In the genomic region with DNA sequence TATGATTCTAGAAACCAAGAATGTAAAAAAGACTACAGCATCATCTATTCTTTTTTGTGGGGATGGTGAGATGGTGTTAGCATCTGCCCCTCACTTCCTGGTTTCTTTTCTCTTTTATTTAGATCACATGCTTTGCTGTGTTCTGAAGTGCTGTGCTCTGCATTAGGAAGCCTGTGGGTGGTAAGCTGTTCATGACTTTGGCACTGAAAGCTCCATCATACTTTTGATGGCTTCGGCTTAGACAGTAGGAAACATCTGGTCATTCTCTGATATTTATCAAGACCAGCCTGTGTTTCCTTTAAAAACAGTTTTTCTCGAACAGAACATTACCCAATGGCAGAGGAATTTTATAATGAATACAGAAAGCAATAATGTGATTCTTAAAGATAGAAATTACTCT, we compare ENCODE assay signal across 40 mouse cellular contexts. TPM values are rescaled to one million over a fixed set of nuclear protein-coding genes. Genes with fewer than 3 reads are reported as not detected.
"Had no signal": no experiment of that assay in that cellular context is flagged by ENCODE, and none has a peak within 500 bp of the region (broad histone marks: within the 10 kb centered on the region; RNA-seq: fewer than 3 reads in every experiment).

No protein-coding gene starts in this region.

- H3K36me3 ChIP-seq: heart, embryonic 13.5 days; heart, embryonic 15.5 days; hindbrain, embryonic 10.5 days; hindbrain, embryonic 12.5 days; intestine, embryonic 15.5 days; limb, embryonic 12.5 days; liver, embryonic 12.5 days had no signal

- H3K27ac ChIP-seq: heart, adult 2 months; heart, embryonic 13.5 days; heart, embryonic 15.5 days; hindbrain, embryonic 10.5 days; hindbrain, embryonic 12.5 days; hindbrain, embryonic 14.5 days; intestine, embryonic 15.5 days; kidney, postnatal 0 days; limb, embryonic 12.5 days; liver, embryonic 12.5 days had no signal

- H3K4me1 ChIP-seq: heart, embryonic 13.5 days; heart, embryonic 15.5 days; hindbrain, embryonic 10.5 days; hindbrain, embryonic 12.5 days; intestine, embryonic 15.5 days; limb, embryonic 12.5 days; liver, embryonic 12.5 days had no signal

- H3K4me3 ChIP-seq: heart, adult 2 months; heart, embryonic 13.5 days; heart, embryonic 15.5 days; hindbrain, embryonic 10.5 days; hindbrain, embryonic 12.5 days; intestine, embryonic 15.5 days; limb, embryonic 12.5 days; liver, embryonic 12.5 days had no signal

- H3K4me2 ChIP-seq: heart, embryonic 11.5 days; heart, embryonic 13.5 days; heart, embryonic 15.5 days; hindbrain, embryonic 12.5 days; hindbrain, embryonic 14.5 days; intestine, embryonic 15.5 days; limb, embryonic 12.5 days; liver, embryonic 12.5 days had no signal

- ATAC-seq: hindbrain, embryonic 16.5 days; inflammation-experienced regulatory T-cells, adult 6 months; intestine, embryonic 15.5 days; intestine, postnatal 0 days; liver, embryonic 12.5 days had no signal

- H3K27me3 ChIP-seq: heart, embryonic 13.5 days; heart, embryonic 15.5 days; hindbrain, embryonic 12.5 days; intestine, embryonic 15.5 days; limb, embryonic 12.5 days; liver, embryonic 12.5 days had no signal

- DNase-seq: gastrocnemius, postnatal 14 days; gastrocnemius, postnatal 36 days; heart, adult 2 months; heart, postnatal 14 days; heart, postnatal 36 days; kidney, adult 18-20 months; kidney, adult 8-10 months; kidney, postnatal 14 days; kidney, postnatal 36 days; layer of hippocampus, adult 9-11 months; layer of hippocampus, postnatal 36 days; left cerebral cortex, postnatal 4 days had no signal

- H3K9me3 ChIP-seq: heart, embryonic 13.5 days; heart, embryonic 15.5 days; hindbrain, embryonic 10.5 days; hindbrain, embryonic 12.5 days; intestine, embryonic 15.5 days; limb, embryonic 12.5 days; liver, embryonic 12.5 days had no signal

- H3K9ac ChIP-seq: heart, embryonic 13.5 days; heart, embryonic 15.5 days; hindbrain, embryonic 12.5 days; hindbrain, embryonic 14.5 days; intestine, embryonic 15.5 days; limb, embryonic 12.5 days; liver, embryonic 12.5 days had no signal

RNA-seq across cellular contexts. Expression of a gene that starts 22.7 kb away (rescaled TPM):
- polyA plus RNA-seq: inflammation-experienced regulatory T-cells, adult 6 months had no signal

RNA-seq across cellular contexts. Expression of a gene that starts 32.8 kb away (rescaled TPM):
- total RNA-seq: gastrocnemius, adult 18-20 months; gastrocnemius, adult 8-10 months; gastrocnemius, postnatal 14 days; gastrocnemius, postnatal 36 days; heart, adult 2 months; heart, postnatal 14 days; heart, postnatal 36 days; layer of hippocampus, adult 18-20 months; layer of hippocampus, adult 8-10 months; layer of hippocampus, postnatal 14 days; layer of hippocampus, postnatal 36 days; left cerebral cortex, adult 18-20 months; left cerebral cortex, adult 8-10 months; left cerebral cortex, postnatal 10 days; left cerebral cortex, postnatal 25 days; left cerebral cortex, postnatal 4 days had no signal
- polyA plus RNA-seq: gonadal fat pad, adult 2 months; heart, adult 2 months; heart, embryonic 11.5 days; heart, embryonic 13.5 days; heart, embryonic 15.5 days; heart, postnatal 0 days; hindbrain, embryonic 10.5 days; hindbrain, embryonic 12.5 days; hindbrain, embryonic 14.5 days; hindbrain, embryonic 16.5 days; inflammation-experienced regulatory T-cells, adult 6 months; intestine, embryonic 15.5 days; intestine, postnatal 0 days; kidney, embryonic 14.5 days; large intestine, adult 2 months; limb, embryonic 12.5 days; limb, embryonic 14.5 days; liver, adult 2 months had no signal

RNA-seq across cellular contexts. Expression of a gene that starts 37.6 kb away (rescaled TPM):
- total RNA-seq: layer of hippocampus, adult 18-20 months; layer of hippocampus, adult 8-10 months; layer of hippocampus, postnatal 36 days; left cerebral cortex, adult 18-20 months; left cerebral cortex, postnatal 25 days; left cerebral cortex, postnatal 4 days had no signal
- polyA plus RNA-seq: inflammation-experienced regulatory T-cells, adult 6 months had no signal
